Mouse (Mus musculus): Measurements from ENCODE around the gene Slk. TPM values are rescaled to one million over a fixed set of nuclear protein-coding genes. Genes with fewer than 3 reads are reported as not detected.

Slk gene
- 14.2 and 16.3 TPM in 2 replicates for polyA plus RNA-seq (2012; ENCODE audit: insufficient read depth, insufficient read length, missing spikeins)

- H3K27ac ChIP-seq (replicated peaks; ENCODE audit: low read depth, low read length), result peak within 1 kb of the TSS; percentile 78
- peaks cover 7% of the 10 kb centered on the region for H3K4me1 ChIP-seq (ENCODE audit: control insufficient read depth, insufficient read depth, insufficient read length, low read length)
- peak within 1 kb of the TSS; percentile 66 for H3K4me3 ChIP-seq (ENCODE audit: insufficient read depth, low read depth, low read length)
Observed at GRCm38 (mm10) chr19:47579225-47579787, at the start of gene Slk. Gene Slk, plus strand, starts transcription at chr19:47579678.

- no peak overlapping the region for H3K4me3 ChIP-seq (ENCODE audit: insufficient read depth, low read depth, low read length)
- H3K4me1 ChIP-seq (ENCODE audit: control insufficient read depth, insufficient read depth, insufficient read length, low read length), result peaks cover 5% of the 10 kb centered on the region
Observed at GRCm38 (mm10) chr19:47531309-47531708, 48.2 kb upstream of the Slk start.

GRCm38 (mm10) chr19:47532449-47532848, 47.0 kb upstream of the Slk start:
- Histone ChIP-seq H3K27ac (replicated peaks; ENCODE audit: low read depth, low read length) (no peak overlapping the region), H3K4me3 (ENCODE audit: insufficient read depth, low read depth, low read length) (no peak overlapping the region), H3K4me1 (ENCODE audit: control insufficient read depth, insufficient read depth, insufficient read length, low read length) (peaks cover 8% of the 10 kb centered on the region; the same call in 1 of the 2 replicates)

More at GRCm38 (mm10) chr19:47531309-47531708, 48.2 kb upstream of the Slk start:
- H3K27ac ChIP-seq (replicated peaks; ENCODE audit: low read depth, low read length), result no peak overlapping the region

- Histone ChIP-seq H3K4me3 (ENCODE audit: insufficient read depth, low read depth, low read length) (no peak overlapping the region), H3K4me1 (ENCODE audit: control insufficient read depth, insufficient read depth, insufficient read length, low read length) (peaks cover 14% of the 10 kb centered on the region; the same call in 1 of the 2 replicates), H3K27ac (replicated peaks; ENCODE audit: low read depth, low read length) (no peak overlapping the region)
Observed at GRCm38 (mm10) chr19:47534131-47534530, 45.3 kb upstream of the Slk start.

GRCm38 (mm10) chr19:47536521-47537299, 42.8 kb upstream of the Slk start:
- peak overlapping the region; percentile 89 for H3K27ac ChIP-seq (replicated peaks; ENCODE audit: low read depth, low read length)
- peak overlapping the region; percentile 71 for H3K4me3 ChIP-seq (ENCODE audit: insufficient read depth, low read depth, low read length)
- peaks cover 14% of the 10 kb centered on the region; the same call in 1 of the 2 replicates for H3K4me1 ChIP-seq (ENCODE audit: control insufficient read depth, insufficient read depth, insufficient read length, low read length)

- H3K4me3 ChIP-seq (ENCODE audit: insufficient read depth, low read depth, low read length), result peak within 1 kb of the TSS; percentile 71
- H3K27ac ChIP-seq (replicated peaks; ENCODE audit: low read depth, low read length), result peak within 1 kb of the TSS; percentile 89
- peaks cover 14% of the 10 kb centered on the region; the same call in 1 of the 2 replicates for H3K4me1 ChIP-seq (ENCODE audit: control insufficient read depth, insufficient read depth, insufficient read length, low read length)
Observed at GRCm38 (mm10) chr19:47537300-47537792, 42.1 kb upstream of the Slk start, which contains the start of gene Stn1. Gene Stn1, minus strand, starts transcription at chr19:47537507.

- peaks cover 14% of the 10 kb centered on the region; the same call in 1 of the 2 replicates for H3K4me1 ChIP-seq (ENCODE audit: control insufficient read depth, insufficient read depth, insufficient read length, low read length)
- 0 out of 2 replicates have a peak overlapping the region, but pooled peaks have one; percentile 55 for H3K4me3 ChIP-seq (ENCODE audit: insufficient read depth, low read depth, low read length)
- H3K27ac ChIP-seq (replicated peaks; ENCODE audit: low read depth, low read length), result peak overlapping the region; percentile 81
Observed at GRCm38 (mm10) chr19:47537879-47538278, 41.6 kb upstream of the Slk start.

- Histone ChIP-seq H3K27ac (replicated peaks; ENCODE audit: low read depth, low read length) (no peak overlapping the region), H3K4me3 (ENCODE audit: insufficient read depth, low read depth, low read length) (no peak overlapping the region), H3K4me1 (ENCODE audit: control insufficient read depth, insufficient read depth, insufficient read length, low read length) (peaks cover 14% of the 10 kb centered on the region; the same call in 1 of the 2 replicates)
Observed at GRCm38 (mm10) chr19:47538801-47539200, 40.7 kb upstream of the Slk start.

GRCm38 (mm10) chr19:47542441-47542840, 37.0 kb upstream of the Slk start:
- peaks cover 6% of the 10 kb centered on the region; the same call in 1 of the 2 replicates for H3K4me1 ChIP-seq (ENCODE audit: control insufficient read depth, insufficient read depth, insufficient read length, low read length)
- no peak overlapping the region for H3K27ac ChIP-seq (replicated peaks; ENCODE audit: low read depth, low read length)
- no peak overlapping the region for H3K4me3 ChIP-seq (ENCODE audit: insufficient read depth, low read depth, low read length)

- Histone ChIP-seq H3K4me3 (ENCODE audit: insufficient read depth, low read depth, low read length) (no peak overlapping the region), H3K27ac (replicated peaks; ENCODE audit: low read depth, low read length) (no peak overlapping the region)
Observed at GRCm38 (mm10) chr19:47545055-47545454, 34.4 kb upstream of the Slk start.

GRCm38 (mm10) chr19:47545528-47545927, 34.0 kb upstream of the Slk start:
- Histone ChIP-seq H3K4me1 (ENCODE audit: control insufficient read depth, insufficient read depth, insufficient read length, low read length) (no peaks in the 10 kb centered on the region), H3K27ac (replicated peaks; ENCODE audit: low read depth, low read length) (no peak overlapping the region), H3K4me3 (ENCODE audit: insufficient read depth, low read depth, low read length) (no peak overlapping the region)

More at GRCm38 (mm10) chr19:47545055-47545454, 34.4 kb upstream of the Slk start:
- H3K4me1 ChIP-seq (ENCODE audit: control insufficient read depth, insufficient read depth, insufficient read length, low read length), result no peaks in the 10 kb centered on the region

- H3K4me1 ChIP-seq (ENCODE audit: control insufficient read depth, insufficient read depth, insufficient read length, low read length), result no peaks in the 10 kb centered on the region
- no peak overlapping the region for H3K27ac ChIP-seq (replicated peaks; ENCODE audit: low read depth, low read length)
- H3K4me3 ChIP-seq (ENCODE audit: insufficient read depth, low read depth, low read length), result no peak overlapping the region
Observed at GRCm38 (mm10) chr19:47548432-47549076, 30.9 kb upstream of the Slk start.

- H3K4me3 ChIP-seq (ENCODE audit: insufficient read depth, low read depth, low read length), result no peak overlapping the region
- H3K4me1 ChIP-seq (ENCODE audit: control insufficient read depth, insufficient read depth, insufficient read length, low read length), result no peaks in the 10 kb centered on the region
- H3K27ac ChIP-seq (replicated peaks; ENCODE audit: low read depth, low read length), result no peak overlapping the region
Observed at GRCm38 (mm10) chr19:47549174-47549573, 30.3 kb upstream of the Slk start.

GRCm38 (mm10) chr19:47549584-47549983, 29.9 kb upstream of the Slk start:
- H3K4me1 ChIP-seq (ENCODE audit: control insufficient read depth, insufficient read depth, insufficient read length, low read length), result no peaks in the 10 kb centered on the region
- H3K4me3 ChIP-seq (ENCODE audit: insufficient read depth, low read depth, low read length), result no peak overlapping the region
- H3K27ac ChIP-seq (replicated peaks; ENCODE audit: low read depth, low read length), result no peak overlapping the region

GRCm38 (mm10) chr19:47559145-47559544, 20.3 kb upstream of the Slk start:
- Histone ChIP-seq H3K27ac (replicated peaks; ENCODE audit: low read depth, low read length) (no peak overlapping the region), H3K4me3 (ENCODE audit: insufficient read depth, low read depth, low read length) (no peak overlapping the region), H3K4me1 (ENCODE audit: control insufficient read depth, insufficient read depth, insufficient read length, low read length) (no peaks in the 10 kb centered on the region)

Measured in brown adipose tissue, adult 24 weeks (tissue).